Mouse (Mus musculus) macrophage (primary cell): ENCODE data around the gene Mical3. TPM values are rescaled to one million over a fixed set of nuclear protein-coding genes. Genes with fewer than 3 reads are reported as not detected.

Experiments
- H3K27ac ChIP-seq: fragments of 350-480 bp; formaldehyde crosslinking; 2 replicates; pipeline ENCODE4 v1.9.0; 2021
- H3K36me3 ChIP-seq: fragments of 350-480 bp; formaldehyde crosslinking; 2 replicates; pipeline ENCODE4 v1.9.0; 2021; ENCODE audit errors: inconsistent target
- H3K4me3 ChIP-seq: fragments of 350-480 bp; formaldehyde crosslinking; 2 replicates; pipeline ENCODE4 v1.9.0; 2021; ENCODE audit errors: inconsistent target
- H3K79me2 ChIP-seq: fragments of 350-480 bp; formaldehyde crosslinking; 2 replicates; pipeline ENCODE4 v1.9.0; 2021; ENCODE audit errors: inconsistent target
- WGBS: methylation state at CpG from one replicate; pipeline ENCODE4 v1.1.7; 2026; ENCODE audit warnings: inconsistent platforms; ENCODE audit not compliant: missing documents; 5-methylcytosine and 5-hydroxymethylcytosine counted together
- polyA plus RNA-seq: library from polyadenylated mRNA; stranded (reverse); fragments of 250-400 nt; gene quantifications from 3 replicates; pipeline ENCODE4 v1.2.4, GENCODE M21; 2018; ENCODE audit warnings: inconsistent platforms

Gene Mical3
- polyA plus RNA-seq, 1 experiment from 2014 or later = 1.1 TPM

GRCm38 (mm10) chr6:121156030-121156429 is 25.2 kb upstream of the Mical3 start:
- Histone ChIP-seq H3K27ac (no peak overlapping the region), H3K4me3 (no peak overlapping the region), H3K79me2 (no peaks in the 10 kb centered on the region), H3K36me3 (no peaks in the 10 kb centered on the region)
- WGBS = 100% methylated on average over 1 of the region's 2 CpGs

GRCm38 (mm10) chr6:121154451-121155300 is 23.9 kb upstream of the Mical3 start:
- no peak overlapping the region for H3K4me3 ChIP-seq
- H3K27ac ChIP-seq = no peak overlapping the region
- no peaks in the 10 kb centered on the region for H3K79me2 ChIP-seq
- 91% methylated on average over 16 of the region's 16 CpGs for whole genome bisulfite sequencing
- H3K36me3 ChIP-seq = no peaks in the 10 kb centered on the region

- 94% methylated on average over 8 of the region's 8 CpGs for WGBS
- H3K4me3 ChIP-seq = no peak overlapping the region
- H3K79me2 ChIP-seq = no peaks in the 10 kb centered on the region
These were observed 22.4 kb upstream of the Mical3 start for GRCm38 (mm10) chr6:121153177-121153576.

GRCm38 (mm10) chr6:121151732-121152131 is 20.9 kb upstream of the Mical3 start:
- no peak overlapping the region for H3K4me3 ChIP-seq
- no peaks in the 10 kb centered on the region for H3K36me3 ChIP-seq
- no peak overlapping the region for H3K27ac ChIP-seq
- no peaks in the 10 kb centered on the region for H3K79me2 ChIP-seq
- WGBS = 91% methylated on average over 6 of the region's 6 CpGs

More at GRCm38 (mm10) chr6:121153177-121153576, 22.4 kb upstream of the Mical3 start:
- Histone ChIP-seq H3K36me3 (no peaks in the 10 kb centered on the region), H3K27ac (no peak overlapping the region)

- H3K4me3 ChIP-seq = no peak overlapping the region
- H3K36me3 ChIP-seq = no peaks in the 10 kb centered on the region
- H3K27ac ChIP-seq = no peak overlapping the region
- whole genome bisulfite sequencing = 95% methylated on average over 8 of the region's 8 CpGs
- H3K79me2 ChIP-seq = no peaks in the 10 kb centered on the region
These were observed 19.3 kb upstream of the Mical3 start for GRCm38 (mm10) chr6:121150126-121150525.

GRCm38 (mm10) chr6:121149420-121149819 is 18.6 kb upstream of the Mical3 start:
- Histone ChIP-seq H3K4me3 (no peak overlapping the region), H3K36me3 (no peaks in the 10 kb centered on the region), H3K27ac (no peak overlapping the region), H3K79me2 (no peaks in the 10 kb centered on the region)
- WGBS = 25% methylated on average over 3 of the region's 3 CpGs

GRCm38 (mm10) chr6:121148360-121148759 is 17.6 kb upstream of the Mical3 start:
- no peaks in the 10 kb centered on the region for H3K79me2 ChIP-seq
- no peaks in the 10 kb centered on the region for H3K36me3 ChIP-seq
- H3K27ac ChIP-seq = no peak overlapping the region
- 15% methylated on average over 3 of the region's 3 CpGs for WGBS
- no peak overlapping the region for H3K4me3 ChIP-seq

- Histone ChIP-seq H3K79me2 (no peaks in the 10 kb centered on the region), H3K27ac (no peak overlapping the region), H3K4me3 (no peak overlapping the region), H3K36me3 (no peaks in the 10 kb centered on the region)
- 27% methylated on average over 4 of the region's 4 CpGs for whole genome bisulfite sequencing
These were observed 16.0 kb upstream of the Mical3 start for GRCm38 (mm10) chr6:121146798-121147197.

- H3K79me2 ChIP-seq = no peaks in the 10 kb centered on the region
- H3K4me3 ChIP-seq = no peak overlapping the region
- 94% methylated on average over 7 of the region's 8 CpGs for WGBS
- H3K27ac ChIP-seq = no peak overlapping the region
- no peaks in the 10 kb centered on the region for H3K36me3 ChIP-seq
These were observed 15.1 kb upstream of the Mical3 start for GRCm38 (mm10) chr6:121145906-121146305.

GRCm38 (mm10) chr6:121145010-121145604 is 14.3 kb upstream of the Mical3 start:
- H3K79me2 ChIP-seq = no peaks in the 10 kb centered on the region
- no peak overlapping the region for H3K4me3 ChIP-seq
- no peaks in the 10 kb centered on the region for H3K36me3 ChIP-seq
- WGBS = 93% methylated on average over 13 of the region's 13 CpGs
- no peak overlapping the region for H3K27ac ChIP-seq

GRCm38 (mm10) chr6:121144066-121144465 is 13.3 kb upstream of the Mical3 start:
- H3K79me2 ChIP-seq = no peaks in the 10 kb centered on the region
- no peak overlapping the region for H3K27ac ChIP-seq
- 57% methylated on average over 4 of the region's 4 CpGs for WGBS
- H3K4me3 ChIP-seq = no peak overlapping the region
- no peaks in the 10 kb centered on the region for H3K36me3 ChIP-seq

GRCm38 (mm10) chr6:121143439-121143838 is 12.6 kb upstream of the Mical3 start:
- Histone ChIP-seq H3K79me2 (no peaks in the 10 kb centered on the region), H3K4me3 (no peak overlapping the region), H3K36me3 (no peaks in the 10 kb centered on the region), H3K27ac (no peak overlapping the region)
- 86% methylated on average over 8 of the region's 8 CpGs for WGBS

- 76% methylated on average over 7 of the region's 7 CpGs for WGBS
- H3K36me3 ChIP-seq = no peaks in the 10 kb centered on the region
- no peak overlapping the region for H3K27ac ChIP-seq
- no peaks in the 10 kb centered on the region for H3K79me2 ChIP-seq
- H3K4me3 ChIP-seq = no peak overlapping the region
These were observed 11.5 kb upstream of the Mical3 start for GRCm38 (mm10) chr6:121142298-121142697.

GRCm38 (mm10) chr6:121139271-121139670 is 8.5 kb upstream of the Mical3 start:
- H3K4me3 ChIP-seq = no peak overlapping the region
- H3K27ac ChIP-seq = no peak overlapping the region
- no peaks in the 10 kb centered on the region for H3K36me3 ChIP-seq
- 100% methylated on average over 1 of the region's 1 CpGs for WGBS
- no peaks in the 10 kb centered on the region for H3K79me2 ChIP-seq

- WGBS = 81% methylated on average over 12 of the region's 12 CpGs
- Histone ChIP-seq H3K4me3 (no peak overlapping the region), H3K79me2 (no peaks in the 10 kb centered on the region), H3K27ac (no peak overlapping the region), H3K36me3 (no peaks in the 10 kb centered on the region)
These were observed 7.7 kb upstream of the Mical3 start for GRCm38 (mm10) chr6:121138338-121139040.
